Mouse (Mus musculus): ENCODE results near the gene Tmem211.

GRCm38 (mm10) chr5:113285541-113285940 is 58.8 kb downstream of the Tmem211 start:
- no peak for TF ChIP-seq CTCF (IDR thresholded peaks at IDR 0.05; ENCODE audit: low read depth)
- TF ChIP-seq EP300 (IDR thresholded peaks at IDR 0.05; ENCODE audit: low read depth), result no peak
